Mouse (Mus musculus) lung, adult 2 months (tissue): ENCODE data around the gene Gm17359. TPM values are rescaled to one million over a fixed set of nuclear protein-coding genes. Genes with fewer than 3 reads are reported as not detected.

Experiments used
- DNase-seq: peaks from one replicate; pipeline ENCODE4 v3.0.0; 2022
- H3K4me1 ChIP-seq: fragments of 200-500 bp; 2 replicates; pipeline ENCODE4 v1.6.1; 2011; ENCODE audit warnings: low read length; ENCODE audit not compliant: control insufficient read depth, insufficient read depth
- H3K4me3 ChIP-seq: fragments of 200-500 bp; replicated peaks from 2 replicates; pipeline ENCODE3; 2011; ENCODE audit warnings: low read depth, mild to moderate bottlenecking, control low read depth, low read length; ENCODE audit errors: extremely low read depth
- CTCF ChIP-seq: fragments of 200-500 bp; IDR thresholded peaks from 2 replicates; pipeline ENCODE4 v1.5.1; 2011; ENCODE audit warnings: mild to moderate bottlenecking, low read length, control low read depth; ENCODE audit not compliant: insufficient read depth
- POLR2A ChIP-seq: fragments of 200-500 bp; IDR thresholded peaks from 2 replicates; pipeline ENCODE4 v1.6.1; 2011; ENCODE audit warnings: low read depth, mild to moderate bottlenecking, control low read depth, low read length, borderline replicate concordance; ENCODE audit errors: extremely low read depth
- WGBS: fragments of 180-500 bp; shearing (Covaris S2); methylation state at CpG from one replicate; pipeline ENCODE4 v1.1.7; 2018; 5-methylcytosine and 5-hydroxymethylcytosine counted together
- polyA plus RNA-seq: library from polyadenylated mRNA; depleted of rRNA; stranded (reverse); fragments of >200 nt; gene quantifications from 2 replicates; pipeline ENCODE4 v1.2.3, GENCODE M21; 2012

Gene Gm17359
- polyA plus RNA-seq, 1 experiment, result not detected

- Histone ChIP-seq H3K4me1 (no peaks in the 10 kb centered on the region), H3K4me3 (no peak overlapping the region)
- DNase-seq, result no peak
- 80% methylated on average over 3 of the region's 3 CpGs for WGBS
- TF ChIP-seq CTCF (no peak), POLR2A (no peak)
Observed at GRCm38 (mm10) chr3:79378086-79378485, 41.6 kb downstream of the Gm17359 start.

DNA sequence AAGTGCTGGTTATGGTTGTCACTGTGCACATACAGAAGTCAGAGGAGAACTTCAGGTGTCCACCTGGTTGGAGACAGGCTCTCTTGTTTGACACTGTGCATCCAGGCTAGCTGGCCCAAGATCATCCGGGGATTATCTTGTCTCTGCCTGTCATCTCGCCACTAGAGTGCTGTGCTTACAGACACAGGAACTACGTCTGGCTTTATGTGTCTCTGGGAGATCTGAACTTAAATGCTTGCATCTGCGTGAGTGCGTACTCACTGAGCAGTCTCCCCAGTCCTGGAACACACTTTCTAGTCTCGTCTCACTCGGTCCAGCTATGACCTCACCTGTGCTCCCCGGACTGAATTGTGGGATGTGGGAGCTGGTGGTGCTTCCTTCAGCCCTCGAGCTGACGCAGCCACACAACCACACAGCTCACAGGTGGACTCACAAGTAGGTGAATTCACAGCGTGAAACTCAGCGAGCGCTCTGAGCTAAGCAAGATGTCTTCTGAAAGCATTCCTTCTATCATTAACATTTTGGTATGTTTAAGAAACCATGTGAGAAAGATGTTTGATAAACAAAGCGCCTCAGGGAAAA, 42.9 kb downstream of the Gm17359 start:
- no peak overlapping the region for H3K4me3 ChIP-seq
- H3K4me1 ChIP-seq, result no peaks in the 10 kb centered on the region
- DNase-seq, result no peak
- WGBS, result 75% methylated on average over 14 of the region's 14 CpGs
- no peak for TF ChIP-seq POLR2A
- no peak for TF ChIP-seq CTCF

DNA sequence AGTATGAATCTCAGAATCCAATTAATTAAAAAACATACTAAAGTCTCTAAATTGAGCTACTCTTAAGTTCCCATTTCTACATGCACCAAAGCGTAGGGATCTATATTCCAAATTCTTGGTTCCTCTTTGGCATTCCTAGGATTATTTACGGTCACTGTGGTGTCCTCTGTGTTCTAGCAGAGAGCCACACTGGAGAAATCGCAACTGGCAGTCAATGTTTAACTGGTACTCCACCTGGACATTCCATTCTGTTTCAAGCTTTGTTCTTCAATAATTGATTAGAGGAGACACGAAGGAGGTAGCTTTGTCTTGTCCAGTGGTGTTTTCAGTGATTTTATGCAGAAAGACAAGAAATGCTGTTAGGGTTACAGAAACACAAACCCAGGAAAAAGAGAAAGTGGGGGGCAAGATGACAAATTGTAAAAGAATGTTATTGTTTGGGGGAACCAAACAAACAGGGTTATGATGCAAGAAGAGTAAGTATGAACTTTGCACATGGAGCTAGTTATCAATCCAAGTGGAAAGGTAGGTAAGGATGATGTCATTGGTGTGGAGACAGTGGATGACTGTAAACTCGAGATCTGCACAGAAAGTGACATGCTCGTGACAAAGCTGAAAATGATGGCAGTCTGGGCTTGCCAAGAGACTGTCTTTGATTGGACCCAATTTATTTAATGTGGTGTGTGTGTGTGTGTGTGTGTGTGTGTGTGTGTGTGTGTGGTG, 43.6 kb downstream of the Gm17359 start:
- no peaks in the 10 kb centered on the region for H3K4me1 ChIP-seq
- TF ChIP-seq POLR2A, result no peak
- no peak for TF ChIP-seq CTCF
- 67% methylated on average over 6 of the region's 6 CpGs for WGBS
- DNase-seq, result no peak
- no peak overlapping the region for H3K4me3 ChIP-seq

GRCm38 (mm10) chr3:79381398-79381797, 44.9 kb downstream of the Gm17359 start:
- TF ChIP-seq CTCF (no peak), POLR2A (no peak)
- Histone ChIP-seq H3K4me3 (no peak overlapping the region), H3K4me1 (no peaks in the 10 kb centered on the region)
- WGBS, result 34% methylated on average over 4 of the region's 4 CpGs
- no peak for DNase-seq

DNA sequence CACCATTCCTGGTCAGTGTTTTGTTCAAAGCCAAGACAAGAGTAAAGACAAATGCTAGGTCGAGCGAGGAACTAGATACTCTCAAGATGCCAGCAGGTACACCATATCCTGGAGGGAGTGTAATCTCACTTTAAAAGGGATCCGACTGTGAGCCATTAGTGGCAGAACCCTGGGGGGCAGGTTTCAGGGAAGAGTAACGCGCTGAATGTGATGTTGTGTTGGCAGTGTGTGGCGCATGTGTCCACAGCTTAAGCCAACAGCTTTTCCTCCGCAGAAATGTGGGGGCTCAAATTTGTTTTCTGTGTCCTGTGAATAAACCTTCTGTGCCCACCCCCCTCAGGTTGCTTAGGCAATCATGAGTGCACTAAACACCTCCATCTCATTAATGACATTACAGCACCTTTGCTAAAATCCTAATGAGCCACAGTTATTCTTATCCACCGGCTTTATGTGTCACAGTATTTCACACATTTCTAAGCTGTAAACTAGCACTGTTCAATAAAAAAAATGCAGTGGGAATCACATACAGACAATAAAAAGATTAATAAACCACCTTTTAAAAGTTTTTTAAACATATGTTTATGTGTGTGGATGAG, 49.1 kb downstream of the Gm17359 start:
- H3K4me3 ChIP-seq, result no peak overlapping the region
- H3K4me1 ChIP-seq, result no peaks in the 10 kb centered on the region
- 60% methylated on average over 8 of the region's 8 CpGs for WGBS
- no peak for DNase-seq
- no peak for TF ChIP-seq CTCF
- no peak for TF ChIP-seq POLR2A

GRCm38 (mm10) chr3:79389081-79389480, 52.6 kb downstream of the Gm17359 start:
- H3K4me3 ChIP-seq, result no peak overlapping the region
- no peaks in the 10 kb centered on the region for H3K4me1 ChIP-seq
- TF ChIP-seq CTCF (no peak), POLR2A (no peak)
- no peak for DNase-seq
- 57% methylated on average over 4 of the region's 4 CpGs for WGBS

DNA sequence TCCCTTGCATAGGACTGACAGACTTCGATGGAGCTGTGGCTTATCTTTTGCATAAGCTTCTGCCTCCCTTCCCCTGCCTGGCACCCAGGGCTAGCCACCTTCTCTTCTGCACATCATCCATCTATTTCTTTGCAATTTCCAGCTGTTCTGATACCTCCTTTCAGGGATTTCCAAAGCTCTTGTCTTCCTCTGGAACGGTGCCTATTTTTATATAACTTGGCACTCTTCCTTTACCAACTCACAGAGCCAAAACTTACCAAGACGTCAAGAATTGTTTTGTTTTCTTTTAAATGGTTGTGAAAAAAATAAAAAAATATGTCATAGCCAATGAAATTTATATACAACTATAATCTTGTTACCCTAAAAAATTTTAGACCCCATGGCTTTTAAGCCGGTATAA, 64.1 kb downstream of the Gm17359 start:
- WGBS, result 47% methylated on average over 4 of the region's 4 CpGs
- Histone ChIP-seq H3K4me1 (no peaks in the 10 kb centered on the region), H3K4me3 (no peak overlapping the region)
- no peak for TF ChIP-seq POLR2A
- TF ChIP-seq CTCF, result no peak
- no peak for DNase-seq

GRCm38 (mm10) chr3:79402056-79402455, 65.6 kb downstream of the Gm17359 start:
- H3K4me3 ChIP-seq, result no peak overlapping the region
- H3K4me1 ChIP-seq, result no peaks in the 10 kb centered on the region
- DNase-seq, result no peak
- no peak for TF ChIP-seq CTCF
- TF ChIP-seq POLR2A, result no peak
- 93% methylated on average over 8 of the region's 8 CpGs for WGBS

DNA sequence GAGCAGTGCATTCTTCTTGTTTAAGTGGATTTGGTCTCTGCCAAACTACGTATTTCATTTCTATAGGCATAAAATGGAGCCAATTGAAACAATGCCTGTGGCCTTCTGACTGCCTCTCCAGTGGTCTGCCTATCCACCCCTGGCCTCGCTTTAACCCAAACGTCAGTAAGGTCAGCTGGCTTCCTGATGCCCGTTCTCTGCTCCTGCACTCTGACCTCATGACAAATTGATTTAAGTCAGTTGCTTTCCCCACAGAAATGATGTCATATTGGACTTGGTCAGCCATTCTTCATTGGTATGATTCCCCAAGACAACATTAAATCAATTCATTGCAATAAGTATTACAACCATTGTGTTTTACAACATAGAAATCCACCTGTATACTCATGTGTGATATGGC, 72.1 kb downstream of the Gm17359 start:
- DNase-seq, result no peak
- TF ChIP-seq POLR2A (no peak), CTCF (no peak)
- H3K4me3 ChIP-seq, result no peak overlapping the region
- 75% methylated on average over 4 of the region's 4 CpGs for WGBS
- H3K4me1 ChIP-seq, result no peaks in the 10 kb centered on the region

GRCm38 (mm10) chr3:79409927-79410628, 73.6 kb downstream of the Gm17359 start:
- 56% methylated on average over 10 of the region's 10 CpGs for WGBS
- TF ChIP-seq POLR2A (no peak), CTCF (no peak)
- H3K4me1 ChIP-seq, result no peaks in the 10 kb centered on the region
- DNase-seq, result no peak
- H3K4me3 ChIP-seq, result no peak overlapping the region
